Mouse (Mus musculus) midbrain, embryonic 13.5 days (tissue): ENCODE results near the gene Bbs9. TPM values are rescaled to one million over a fixed set of nuclear protein-coding genes. Genes with fewer than 3 reads are reported as not detected.
A peak's percentile ranks its signal among the peaks of the same experiment; 100 is the strongest.

Source experiments
- ATAC-seq: fragments of 200-750 bp; cut with Nextera tagmentation; 2 replicates; pipeline ENCODE4 v1.8.0; 2017; ENCODE audit warnings: mild to moderate bottlenecking, moderate TSS enrichment, moderate library complexity
- H3K27ac ChIP-seq: fragments of 300-500 bp; sonication (generic); 2 replicates; pipeline ENCODE4 v1.5.1; 2015; ENCODE audit warnings: inconsistent platforms, mild to moderate bottlenecking, moderate library complexity
- H3K27me3 ChIP-seq: fragments of 300-500 bp; sonication (generic); 2 replicates; pipeline ENCODE4 v1.6.1; 2015; ENCODE audit warnings: mild to moderate bottlenecking, inconsistent platforms
- H3K36me3 ChIP-seq: fragments of 300-500 bp; sonication (generic); 2 replicates; pipeline ENCODE4 v1.6.1; 2015; ENCODE audit warnings: mild to moderate bottlenecking, inconsistent platforms
- H3K4me1 ChIP-seq: fragments of 300-500 bp; sonication (generic); replicated peaks from 2 replicates; pipeline ENCODE4 v1.6.1; 2015; ENCODE audit warnings: inconsistent platforms
- H3K4me2 ChIP-seq: fragments of 300-500 bp; sonication (generic); replicated peaks from 2 replicates; pipeline ENCODE4 v1.6.1; 2015; ENCODE audit warnings: moderate library complexity, mild to moderate bottlenecking, inconsistent platforms
- H3K4me3 ChIP-seq: fragments of 300-500 bp; sonication (generic); replicated peaks from 2 replicates; pipeline ENCODE4 v1.5.1; 2015; ENCODE audit warnings: mild to moderate bottlenecking, inconsistent platforms
- H3K9ac ChIP-seq: fragments of 300-500 bp; sonication (generic); replicated peaks from 2 replicates; pipeline ENCODE4 v1.6.1; 2015; ENCODE audit warnings: mild to moderate bottlenecking, inconsistent platforms
- H3K9me3 ChIP-seq: fragments of 300-500 bp; sonication (generic); 2 replicates; pipeline ENCODE4 v1.6.1; 2016; ENCODE audit warnings: mild to moderate bottlenecking, inconsistent platforms
- WGBS: fragments of 180-500 bp; shearing (Covaris S2); methylation state at CpG from one replicate; pipeline ENCODE4 v1.1.7; 2015; 5-methylcytosine and 5-hydroxymethylcytosine counted together
- polyA plus RNA-seq: library from polyadenylated mRNA; unstranded; fragments of >200 nt; fragmentation: Nextera tagmentation; extraction: Ambion mirVana; gene quantifications from 2 replicates; pipeline ENCODE4 v1.2.1, GENCODE M21; 2015

The Bbs9 gene
- polyA plus RNA-seq, 1 experiment from 2014 or later: 22.5 TPM

- Histone ChIP-seq H3K27me3 (no peaks in the 10 kb centered on the region), H3K4me1 (no peaks in the 10 kb centered on the region), H3K4me2 (no peak overlapping the region), H3K36me3 (no peaks in the 10 kb centered on the region; the same call in 1 of the 2 replicates), H3K27ac (no peak overlapping the region), H3K9me3 (no peaks in the 10 kb centered on the region), H3K9ac (no peak overlapping the region), H3K4me3 (no peak overlapping the region)
- WGBS: 74% methylated on average over 5 of the region's 5 CpGs
- ATAC-seq: no peak
Measured at GRCm38 (mm10) chr9:22503581-22503980, 28.1 kb downstream of the Bbs9 start.

- no peaks in the 10 kb centered on the region for H3K27me3 ChIP-seq
- H3K4me1 ChIP-seq: no peaks in the 10 kb centered on the region
- no peaks in the 10 kb centered on the region for H3K9me3 ChIP-seq
- ATAC-seq: no peak
- WGBS: 80% methylated on average over 2 of the region's 2 CpGs
- no peak overlapping the region for H3K4me3 ChIP-seq
- no peak overlapping the region for H3K4me2 ChIP-seq
- H3K27ac ChIP-seq: no peak overlapping the region
- H3K9ac ChIP-seq: no peak overlapping the region
- no peaks in the 10 kb centered on the region for H3K36me3 ChIP-seq
Measured at GRCm38 (mm10) chr9:22505574-22505973, 30.1 kb downstream of the Bbs9 start.

GRCm38 (mm10) chr9:22515076-22515475, 39.6 kb downstream of the Bbs9 start:
- 91% methylated on average over 4 of the region's 4 CpGs for WGBS
- ATAC-seq: no peak

GRCm38 (mm10) chr9:22518394-22519041, 43.0 kb downstream of the Bbs9 start:
- ATAC-seq: peak; percentile 85
- H3K9ac ChIP-seq: no peak overlapping the region
- H3K27me3 ChIP-seq: no peaks in the 10 kb centered on the region
- WGBS: 93% methylated on average over 3 of the region's 3 CpGs
- no peak overlapping the region for H3K4me3 ChIP-seq
- no peak overlapping the region for H3K27ac ChIP-seq
- H3K36me3 ChIP-seq: 0 out of 2 replicates have a peak, but pooled peaks cover 3% of the 10 kb centered on the region
- H3K4me2 ChIP-seq: no peak overlapping the region
- H3K9me3 ChIP-seq: peaks cover 5% of the 10 kb centered on the region
- no peaks in the 10 kb centered on the region for H3K4me1 ChIP-seq

More at GRCm38 (mm10) chr9:22515076-22515475, 39.6 kb downstream of the Bbs9 start:
- H3K9me3 ChIP-seq: no peaks in the 10 kb centered on the region
- no peak overlapping the region for H3K9ac ChIP-seq
- H3K4me3 ChIP-seq: no peak overlapping the region
- no peaks in the 10 kb centered on the region for H3K4me1 ChIP-seq
- H3K27ac ChIP-seq: no peak overlapping the region
- no peak overlapping the region for H3K4me2 ChIP-seq
- H3K27me3 ChIP-seq: no peaks in the 10 kb centered on the region
- 0 out of 2 replicates have a peak, but pooled peaks cover 3% of the 10 kb centered on the region for H3K36me3 ChIP-seq

GRCm38 (mm10) chr9:22523460-22523859, 47.9 kb downstream of the Bbs9 start:
- 97% methylated on average over 1 of the region's 1 CpGs for WGBS
- H3K4me1 ChIP-seq: no peaks in the 10 kb centered on the region
- no peak overlapping the region for H3K4me3 ChIP-seq
- no peak overlapping the region for H3K9ac ChIP-seq
- no peak overlapping the region for H3K27ac ChIP-seq
- H3K4me2 ChIP-seq: no peak overlapping the region
- no peak for ATAC-seq
- H3K9me3 ChIP-seq: peaks cover 5% of the 10 kb centered on the region
- H3K36me3 ChIP-seq: no peaks in the 10 kb centered on the region
- no peaks in the 10 kb centered on the region for H3K27me3 ChIP-seq

- Histone ChIP-seq H3K4me3 (no peak overlapping the region), H3K36me3 (no peaks in the 10 kb centered on the region), H3K4me2 (no peak overlapping the region), H3K9me3 (no peaks in the 10 kb centered on the region), H3K4me1 (no peaks in the 10 kb centered on the region), H3K27ac (no peak overlapping the region), H3K27me3 (no peaks in the 10 kb centered on the region), H3K9ac (no peak overlapping the region)
- 94% methylated on average over 3 of the region's 3 CpGs for WGBS
- no peak for ATAC-seq
Measured at GRCm38 (mm10) chr9:22530734-22531489, 55.4 kb downstream of the Bbs9 start.

GRCm38 (mm10) chr9:22532112-22532511, 56.6 kb downstream of the Bbs9 start:
- 76% methylated on average over 5 of the region's 5 CpGs for WGBS
- Histone ChIP-seq H3K27me3 (no peaks in the 10 kb centered on the region), H3K9me3 (no peaks in the 10 kb centered on the region), H3K27ac (no peak overlapping the region), H3K9ac (no peak overlapping the region), H3K4me2 (no peak overlapping the region), H3K36me3 (no peaks in the 10 kb centered on the region), H3K4me3 (no peak overlapping the region), H3K4me1 (no peaks in the 10 kb centered on the region)
- peak; percentile 43; the same call in 1 of the 2 replicates for ATAC-seq

GRCm38 (mm10) chr9:22532810-22533447, 57.4 kb downstream of the Bbs9 start:
- 0 out of 2 replicates have a peak overlapping the region, but pooled peaks have one; percentile 7 for H3K9ac ChIP-seq
- H3K4me3 ChIP-seq: no peak overlapping the region
- H3K9me3 ChIP-seq: no peaks in the 10 kb centered on the region
- no peak overlapping the region for H3K4me2 ChIP-seq
- H3K27ac ChIP-seq: no peak overlapping the region
- H3K27me3 ChIP-seq: no peaks in the 10 kb centered on the region
- H3K36me3 ChIP-seq: no peaks in the 10 kb centered on the region
- H3K4me1 ChIP-seq: no peaks in the 10 kb centered on the region
- 50% methylated on average over 9 of the region's 9 CpGs for WGBS
- peak; percentile 83 for ATAC-seq

GRCm38 (mm10) chr9:22537767-22538373, 62.4 kb downstream of the Bbs9 start:
- Histone ChIP-seq H3K27ac (no peak overlapping the region), H3K4me3 (no peak overlapping the region), H3K27me3 (no peaks in the 10 kb centered on the region), H3K36me3 (no peaks in the 10 kb centered on the region), H3K4me2 (no peak overlapping the region), H3K9me3 (no peaks in the 10 kb centered on the region), H3K4me1 (peaks cover 7% of the 10 kb centered on the region; the same call in 1 of the 2 replicates), H3K9ac (no peak overlapping the region)
- 93% methylated on average over 11 of the region's 11 CpGs for WGBS
- ATAC-seq: no peak

GRCm38 (mm10) chr9:22539546-22539945, 64.0 kb downstream of the Bbs9 start:
- Histone ChIP-seq H3K4me2 (no peak overlapping the region), H3K4me3 (no peak overlapping the region), H3K9me3 (no peaks in the 10 kb centered on the region), H3K36me3 (no peaks in the 10 kb centered on the region), H3K27me3 (no peaks in the 10 kb centered on the region), H3K4me1 (peaks cover 7% of the 10 kb centered on the region; the same call in 1 of the 2 replicates), H3K27ac (no peak overlapping the region), H3K9ac (no peak overlapping the region)
- no peak for ATAC-seq
- WGBS: 88% methylated on average over 4 of the region's 4 CpGs

GRCm38 (mm10) chr9:22541130-22541529, 65.6 kb downstream of the Bbs9 start:
- WGBS: 87% methylated on average over 10 of the region's 10 CpGs
- no peaks in the 10 kb centered on the region for H3K27me3 ChIP-seq
- ATAC-seq: no peak
- peaks cover 7% of the 10 kb centered on the region; the same call in 1 of the 2 replicates for H3K4me1 ChIP-seq
- no peak overlapping the region for H3K4me3 ChIP-seq
- no peaks in the 10 kb centered on the region for H3K36me3 ChIP-seq
- no peak overlapping the region for H3K9ac ChIP-seq
- H3K27ac ChIP-seq: no peak overlapping the region
- H3K9me3 ChIP-seq: no peaks in the 10 kb centered on the region
- H3K4me2 ChIP-seq: no peak overlapping the region

- H3K27me3 ChIP-seq: no peaks in the 10 kb centered on the region
- WGBS: 68% methylated on average over 5 of the region's 5 CpGs
- no peak overlapping the region for H3K27ac ChIP-seq
- no peak for ATAC-seq
- H3K9ac ChIP-seq: no peak overlapping the region
- no peak overlapping the region for H3K4me3 ChIP-seq
- H3K9me3 ChIP-seq: no peaks in the 10 kb centered on the region
- H3K4me1 ChIP-seq: peaks cover 7% of the 10 kb centered on the region; the same call in 1 of the 2 replicates
- no peak overlapping the region for H3K4me2 ChIP-seq
- no peaks in the 10 kb centered on the region for H3K36me3 ChIP-seq
Measured at GRCm38 (mm10) chr9:22543467-22543866, 68.0 kb downstream of the Bbs9 start.
